Mouse (Mus musculus) small intestine, adult 2 months (tissue): ENCODE data around the gene Lysmd1. TPM values are rescaled to one million over a fixed set of nuclear protein-coding genes. Genes with fewer than 3 reads are reported as not detected.
A peak's percentile ranks its signal among the peaks of the same experiment; 100 is the strongest.

Source experiments
- H3K27ac ChIP-seq: fragments of 200-500 bp; 2 replicates; pipeline ENCODE4 v1.5.1; 2012; ENCODE audit warnings: low read depth, low read length, control low read depth, inconsistent platforms; ENCODE audit not compliant: insufficient read depth
- H3K27me3 ChIP-seq: fragments of 200-500 bp; 2 replicates; pipeline ENCODE4 v1.6.1; 2012; ENCODE audit warnings: mild to moderate bottlenecking, moderate library complexity, low read length, inconsistent platforms; ENCODE audit not compliant: control insufficient read depth, insufficient read depth
- H3K36me3 ChIP-seq: fragments of 200-500 bp; 2 replicates; pipeline ENCODE4 v1.6.1; 2012; ENCODE audit warnings: mild to moderate bottlenecking, low read length, control low read depth, inconsistent platforms; ENCODE audit not compliant: control insufficient read depth, insufficient read depth
- H3K4me1 ChIP-seq: fragments of 200-500 bp; 2 replicates; pipeline ENCODE4 v1.6.1; 2012; ENCODE audit warnings: low read length, inconsistent platforms, mixed read lengths; ENCODE audit not compliant: control insufficient read depth, insufficient read depth, insufficient read length
- H3K4me3 ChIP-seq: fragments of 200-500 bp; 2 replicates; pipeline ENCODE4 v1.5.1; 2012; ENCODE audit warnings: low read depth, mild to moderate bottlenecking, control low read depth, inconsistent platforms, low read length, moderate library complexity
- CTCF ChIP-seq: fragments of 200-500 bp; IDR thresholded peaks from 2 replicates; pipeline ENCODE4 v1.5.1; 2012; ENCODE audit warnings: low read depth, mild to moderate bottlenecking, control low read depth, inconsistent platforms, low read length, moderate library complexity, mixed read lengths; ENCODE audit not compliant: insufficient replicate concordance, insufficient read length; ENCODE audit errors: extremely low read depth
- POLR2A ChIP-seq: fragments of 200-500 bp; IDR thresholded peaks from 2 replicates; pipeline ENCODE4 v1.6.1; 2012; ENCODE audit warnings: low read depth, mild to moderate bottlenecking, control low read depth, inconsistent platforms, low read length, moderate library complexity
- WGBS: fragments of 180-500 bp; shearing (Covaris S2); methylation state at CpG from one replicate; pipeline ENCODE4 v1.1.7; 2018; 5-methylcytosine and 5-hydroxymethylcytosine counted together
- polyA plus RNA-seq: library from polyadenylated mRNA; depleted of rRNA; stranded (reverse); fragments of >200 nt; gene quantifications from 2 replicates; pipeline ENCODE4 v1.2.3, GENCODE M21; 2012

Gene Lysmd1
- polyA plus RNA-seq, 1 experiment: 5.0 TPM

- no peak overlapping the region for H3K27ac ChIP-seq
- no peaks in the 10 kb centered on the region for H3K36me3 ChIP-seq
- H3K4me1 ChIP-seq: peaks cover 3% of the 10 kb centered on the region
- 15% methylated on average over 16 of the region's 16 CpGs for whole genome bisulfite sequencing
- TF ChIP-seq POLR2A (no peak), CTCF (peak; percentile 82)
- H3K4me3 ChIP-seq: peak overlapping the region; percentile 50
- peaks cover 25% of the 10 kb centered on the region for H3K27me3 ChIP-seq
These were observed 40.2 kb downstream of the Lysmd1 start for GRCm38 (mm10) chr3:95174011-95174592.

GRCm38 (mm10) chr3:95176500-95176899 is 42.6 kb downstream of the Lysmd1 start:
- peaks cover 25% of the 10 kb centered on the region for H3K27me3 ChIP-seq
- H3K4me1 ChIP-seq: peaks cover 3% of the 10 kb centered on the region
- no peak overlapping the region for H3K4me3 ChIP-seq
- 73% methylated on average over 3 of the region's 3 CpGs for WGBS
- TF ChIP-seq CTCF (no peak), POLR2A (no peak)
- no peaks in the 10 kb centered on the region for H3K36me3 ChIP-seq
- H3K27ac ChIP-seq: no peak overlapping the region

GRCm38 (mm10) chr3:95177583-95177982 is 43.7 kb downstream of the Lysmd1 start:
- TF ChIP-seq CTCF (no peak), POLR2A (no peak)
- Histone ChIP-seq H3K36me3 (peaks cover 2% of the 10 kb centered on the region), H3K27me3 (peaks cover 16% of the 10 kb centered on the region), H3K4me3 (no peak overlapping the region), H3K27ac (no peak overlapping the region), H3K4me1 (peaks cover 3% of the 10 kb centered on the region)
- 25% methylated on average over 6 of the region's 6 CpGs for WGBS

- Histone ChIP-seq H3K27me3 (peaks cover 2% of the 10 kb centered on the region; the same call in 1 of the 2 replicates), H3K4me1 (peaks cover 2% of the 10 kb centered on the region; the same call in 1 of the 2 replicates), H3K27ac (no peak overlapping the region), H3K4me3 (no peak overlapping the region), H3K36me3 (peaks cover 7% of the 10 kb centered on the region)
- TF ChIP-seq POLR2A (no peak), CTCF (no peak)
- 91% methylated on average over 5 of the region's 5 CpGs for WGBS
These were observed 45.1 kb downstream of the Lysmd1 start for GRCm38 (mm10) chr3:95178948-95179347.

GRCm38 (mm10) chr3:95179890-95180289 is 46.0 kb downstream of the Lysmd1 start:
- peaks cover 13% of the 10 kb centered on the region for H3K36me3 ChIP-seq
- no peak overlapping the region for H3K27ac ChIP-seq
- no peaks in the 10 kb centered on the region for H3K4me1 ChIP-seq
- WGBS: 57% methylated on average over 3 of the region's 3 CpGs
- TF ChIP-seq POLR2A (no peak), CTCF (no peak)
- H3K27me3 ChIP-seq: no peaks in the 10 kb centered on the region
- H3K4me3 ChIP-seq: no peak overlapping the region

- Histone ChIP-seq H3K27me3 (no peaks in the 10 kb centered on the region), H3K4me3 (no peak overlapping the region), H3K36me3 (peaks cover 24% of the 10 kb centered on the region), H3K27ac (no peak overlapping the region), H3K4me1 (no peaks in the 10 kb centered on the region)
- TF ChIP-seq CTCF (no peak), POLR2A (no peak)
- 68% methylated on average over 1 of the region's 1 CpGs for WGBS
These were observed 48.0 kb downstream of the Lysmd1 start for GRCm38 (mm10) chr3:95181841-95182240.

GRCm38 (mm10) chr3:95184796-95185577 is 51.1 kb downstream of the Lysmd1 start:
- TF ChIP-seq POLR2A (no peak), CTCF (no peak)
- H3K27ac ChIP-seq: no peak overlapping the region
- 82% methylated on average over 9 of the region's 9 CpGs for WGBS
- H3K4me1 ChIP-seq: no peaks in the 10 kb centered on the region
- H3K4me3 ChIP-seq: no peak overlapping the region
- H3K27me3 ChIP-seq: no peaks in the 10 kb centered on the region
- peaks cover 52% of the 10 kb centered on the region for H3K36me3 ChIP-seq
